Mouse (Mus musculus) adrenal gland, postnatal 10 days (tissue): Measurements from ENCODE around the gene Med28. TPM values are rescaled to one million over a fixed set of nuclear protein-coding genes. Genes with fewer than 3 reads are reported as not detected.

Experiments
- DNase-seq: peaks from one replicate; pipeline ENCODE4 v3.0.0; 2021; ENCODE audit warnings: mixed read lengths
- total RNA-seq, 2 experiments: library from RNA; stranded (reverse); gene quantifications; 2 replicates each; pipeline ENCODE4 v1.2.3; 2021

The Med28 gene
- total RNA-seq, 2 experiments from 2014 or later = 75.1 to 78.8 TPM

DNA sequence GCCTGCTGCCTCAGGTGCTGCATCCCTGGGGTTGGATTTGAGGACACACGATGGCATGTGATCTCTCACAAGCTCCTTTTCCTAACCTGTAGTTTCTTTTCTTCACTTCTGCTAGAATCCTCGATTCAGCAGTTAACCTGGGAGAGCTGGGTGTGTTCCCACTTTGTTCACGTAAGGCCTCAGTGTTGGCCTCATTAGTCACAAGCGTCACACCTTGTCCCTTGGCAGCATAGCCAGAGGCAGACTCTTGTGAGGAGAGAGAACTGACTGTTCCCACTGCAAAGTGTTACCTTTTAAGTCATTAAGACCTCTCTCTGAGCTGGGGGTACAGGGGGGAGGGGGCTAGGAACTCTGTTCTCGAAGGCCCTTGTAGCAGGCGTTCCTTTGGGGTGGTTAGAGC, 7.1 kb upstream of the Med28 start:
- DNase-seq = no peak

GRCm38 (mm10) chr5:45513511-45513910, 6.5 kb upstream of the Med28 start:
- no peak for DNase-seq

GRCm38 (mm10) chr5:45514599-45514998, 5.4 kb upstream of the Med28 start:
- no peak for DNase-seq

DNA sequence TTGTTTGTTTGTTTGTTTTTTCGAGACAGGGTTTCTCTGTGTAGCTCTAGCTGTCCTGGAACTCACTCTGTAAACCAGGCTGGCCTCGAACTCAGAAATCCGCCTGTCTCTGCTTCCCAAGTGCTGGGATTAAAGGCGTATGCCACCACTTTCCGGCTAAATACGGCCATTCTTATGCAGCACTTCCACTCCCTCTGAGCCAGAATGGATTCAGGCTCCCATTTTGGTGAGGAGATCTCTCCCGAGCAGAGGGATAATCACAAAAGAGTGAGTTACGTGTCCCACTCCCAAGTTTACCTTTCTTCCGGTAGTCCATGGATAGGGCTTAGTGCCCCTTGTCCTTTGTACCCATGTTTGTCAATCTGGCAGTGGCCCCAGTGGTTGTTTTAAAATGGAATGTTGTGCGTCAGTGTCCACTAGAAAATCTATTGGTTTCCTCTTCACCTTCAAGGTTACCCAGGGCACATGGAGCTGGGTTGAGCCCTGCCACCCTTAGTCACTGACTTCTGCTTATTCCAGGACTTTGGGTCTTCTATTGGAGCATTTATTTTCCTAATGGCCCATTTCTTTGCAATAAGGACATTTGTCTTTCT, 4.8 kb upstream of the Med28 start:
- DNase-seq = no peak

DNA sequence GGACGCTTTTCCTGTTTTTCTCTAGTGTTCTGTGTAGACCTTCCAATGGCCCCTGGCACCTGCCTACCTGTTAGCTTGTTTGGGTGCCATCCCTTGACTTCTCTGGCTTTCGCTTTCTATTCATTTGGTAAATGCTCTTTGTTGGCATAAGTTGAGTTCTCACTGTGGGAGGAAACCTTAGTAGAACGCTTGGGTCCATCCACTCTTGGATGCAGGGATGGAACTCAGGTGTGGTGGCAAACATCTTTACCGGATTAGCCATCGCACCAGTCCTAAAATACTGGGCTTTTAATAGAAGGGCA, 731 bp downstream of the Med28 start:
- no peak for DNase-seq

DNA sequence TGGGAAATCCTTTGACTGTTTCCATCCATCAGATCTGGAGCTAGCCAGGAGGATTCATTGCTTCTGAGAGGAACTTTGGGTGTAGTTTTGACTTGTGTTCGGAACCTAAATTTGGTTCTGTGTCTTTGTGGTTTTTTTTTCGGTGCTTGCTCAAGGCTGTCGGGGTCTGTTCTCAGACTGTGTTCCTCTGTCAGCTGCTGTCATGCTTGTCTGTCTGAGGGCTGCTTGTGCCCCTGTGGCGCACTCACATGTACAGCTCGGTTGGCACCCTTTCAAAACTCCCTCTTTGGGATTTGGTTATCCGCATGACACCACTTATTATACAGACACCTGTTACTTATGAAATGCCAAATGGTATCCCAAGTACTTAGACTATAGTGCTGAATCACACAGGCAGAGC, 1.6 kb downstream of the Med28 start:
- no peak for DNase-seq

DNA sequence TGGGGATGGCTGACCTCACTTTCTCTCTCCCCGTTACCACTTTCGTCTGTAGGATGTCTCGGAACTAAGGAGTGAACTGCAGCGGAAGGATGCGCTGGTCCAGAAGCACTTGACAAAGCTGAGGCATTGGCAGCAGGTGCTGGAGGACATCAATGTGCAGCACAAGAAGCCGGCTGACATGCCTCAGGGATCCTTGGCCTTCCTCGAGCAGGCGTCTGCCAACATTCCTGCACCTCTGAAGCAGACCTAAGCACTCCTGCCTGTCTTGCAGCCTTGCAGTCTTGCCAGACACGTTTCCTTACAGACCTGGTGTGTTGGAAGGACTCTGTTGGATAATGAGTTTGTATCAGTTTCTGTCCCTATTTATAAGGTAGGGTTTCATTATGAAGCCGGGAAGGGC, 5.1 kb downstream of the Med28 start:
- DNase-seq = no peak

- no peak for DNase-seq
These were observed 6.3 kb downstream of the Med28 start for GRCm38 (mm10) chr5:45526338-45526737.

- peak; percentile 69 for DNase-seq
These were observed 9.7 kb downstream of the Med28 start for GRCm38 (mm10) chr5:45529696-45530095.

DNA sequence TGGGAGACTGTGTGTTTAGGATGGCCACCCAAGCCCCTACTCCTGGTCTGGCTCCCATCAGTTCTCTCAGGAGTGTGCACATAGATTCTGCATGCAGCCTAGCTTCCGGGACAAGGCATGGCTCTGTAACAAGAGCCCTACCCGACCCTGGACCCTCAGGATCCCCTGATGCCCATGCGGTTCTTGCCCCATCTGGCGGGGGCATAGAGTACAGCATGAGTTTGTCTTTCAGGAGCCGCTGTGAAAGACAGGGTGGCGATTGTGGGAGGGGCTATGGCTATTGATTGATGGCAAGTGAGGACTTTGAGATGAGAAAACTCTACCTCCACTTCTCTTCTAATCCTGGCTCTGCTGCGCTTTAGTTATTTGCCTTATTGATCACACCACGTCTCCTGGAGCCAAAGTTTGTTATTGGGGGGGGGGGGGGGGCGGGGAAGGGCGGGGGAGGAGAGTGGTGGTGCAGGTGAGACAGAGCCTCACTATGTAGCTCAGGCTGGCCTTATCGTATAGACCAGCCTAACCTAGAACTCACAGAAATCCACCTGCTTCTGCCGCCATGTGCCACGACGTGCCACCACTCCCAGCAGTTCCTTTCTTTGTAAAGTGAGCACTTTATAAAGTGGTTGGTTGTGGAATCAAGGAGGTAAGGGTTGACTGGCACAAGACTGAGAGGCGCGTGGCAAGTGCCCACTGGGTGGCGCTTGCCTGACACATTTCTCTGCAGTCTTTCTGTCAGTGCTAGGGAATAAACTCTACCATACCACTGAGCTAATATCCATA, 14.5 kb downstream of the Med28 start:
- DNase-seq = peak; percentile 73

DNA sequence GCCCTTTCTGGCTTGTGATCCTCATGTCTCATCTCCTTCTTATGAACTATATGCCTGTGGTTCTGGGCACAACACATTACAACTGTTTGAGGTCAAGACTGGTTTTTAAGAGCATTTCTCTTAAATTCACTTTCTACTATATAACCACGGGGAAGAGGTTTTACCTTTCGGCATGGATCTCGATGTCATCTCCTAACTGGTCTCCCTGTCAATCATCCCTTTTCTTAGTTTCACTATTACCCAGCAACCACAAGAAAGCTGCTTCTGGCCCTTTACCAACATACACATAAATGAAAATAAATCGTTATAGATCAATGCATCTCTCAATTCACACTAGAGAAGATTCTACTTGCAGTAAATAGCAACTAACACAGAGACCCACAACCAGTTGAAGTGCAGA, 15.1 kb downstream of the Med28 start:
- no peak for DNase-seq

DNA sequence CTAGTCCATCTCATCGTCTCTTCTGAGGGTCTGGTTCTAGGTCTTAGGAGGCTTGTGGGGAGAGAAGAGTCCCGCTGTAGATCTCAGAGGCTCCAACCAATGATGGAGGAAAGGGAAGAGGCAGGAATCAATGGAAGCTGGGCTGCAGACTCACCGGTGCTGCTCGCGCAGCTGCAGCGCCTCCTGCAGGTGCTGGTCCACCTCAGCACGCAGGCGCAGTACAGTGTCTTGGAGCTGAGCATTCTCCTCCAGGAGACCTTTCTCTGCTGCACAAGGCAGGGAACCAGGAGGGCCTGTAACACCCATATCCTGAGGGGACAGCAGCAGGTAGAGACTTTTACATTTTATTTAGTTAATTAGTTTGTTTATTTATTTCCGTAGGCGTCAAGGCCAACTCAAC, 19.5 kb downstream of the Med28 start:
- DNase-seq = no peak

GRCm38 (mm10) chr5:45543374-45543773, 23.3 kb downstream of the Med28 start:
- peak; percentile 29 for DNase-seq

DNA sequence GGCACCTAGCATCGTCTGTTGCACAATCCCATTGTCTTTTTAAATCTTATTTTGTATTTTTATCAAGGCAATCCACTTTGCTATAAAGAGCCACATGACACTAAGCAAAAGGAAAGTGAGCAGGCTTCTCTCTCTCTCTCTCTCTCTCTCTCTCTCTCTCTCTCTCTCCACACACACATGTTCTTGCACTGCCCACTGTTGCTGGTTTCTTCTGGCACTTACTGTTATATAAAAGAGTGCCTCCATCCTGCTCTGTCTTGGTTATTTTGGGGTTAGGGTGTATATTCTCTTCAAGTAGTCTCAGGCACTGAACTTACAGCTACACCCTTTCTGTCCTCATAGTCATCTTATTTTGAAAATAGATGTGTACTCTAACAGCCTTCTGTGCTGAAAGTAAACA, 29.6 kb downstream of the Med28 start:
- DNase-seq = no peak

DNA sequence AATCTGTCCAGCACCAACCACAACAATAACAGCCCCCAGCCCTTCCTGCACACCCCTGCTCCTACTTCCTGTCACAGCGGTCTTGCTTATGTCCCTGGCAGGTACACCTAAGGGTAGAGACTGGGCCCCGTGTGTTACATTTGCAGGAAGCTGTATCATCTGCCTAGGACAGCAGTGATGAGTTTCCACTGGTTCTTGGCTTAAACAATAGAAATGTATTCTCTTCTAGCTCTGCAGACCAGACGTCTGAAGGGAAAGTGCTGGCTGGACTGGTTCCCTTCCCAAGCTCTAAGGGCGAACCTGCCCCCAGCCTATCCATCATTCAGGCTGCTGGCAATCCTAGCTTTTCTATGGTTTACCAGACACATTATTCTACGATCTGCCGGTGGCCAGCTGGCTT, 44.0 kb downstream of the Med28 start:
- DNase-seq = no peak

DNA sequence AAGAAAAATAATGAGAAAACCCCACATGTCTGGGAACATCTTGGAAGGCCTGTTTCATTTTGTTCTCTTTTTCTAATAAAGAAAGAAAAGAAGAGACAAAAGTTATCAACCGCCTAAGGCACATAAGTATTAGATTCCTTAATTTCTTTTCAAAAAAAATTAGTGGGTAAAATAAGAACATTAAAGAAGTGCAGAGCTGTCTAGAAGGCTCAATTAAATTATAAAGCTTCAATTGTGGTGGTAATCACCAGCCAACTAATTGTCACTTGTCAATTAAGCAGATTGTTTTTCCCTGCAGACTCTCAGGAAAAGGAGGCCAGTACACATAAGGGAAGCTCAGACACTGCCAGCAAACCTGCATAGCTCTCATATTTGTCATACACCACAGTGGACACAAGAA, 45.8 kb downstream of the Med28 start:
- no peak for DNase-seq

DNA sequence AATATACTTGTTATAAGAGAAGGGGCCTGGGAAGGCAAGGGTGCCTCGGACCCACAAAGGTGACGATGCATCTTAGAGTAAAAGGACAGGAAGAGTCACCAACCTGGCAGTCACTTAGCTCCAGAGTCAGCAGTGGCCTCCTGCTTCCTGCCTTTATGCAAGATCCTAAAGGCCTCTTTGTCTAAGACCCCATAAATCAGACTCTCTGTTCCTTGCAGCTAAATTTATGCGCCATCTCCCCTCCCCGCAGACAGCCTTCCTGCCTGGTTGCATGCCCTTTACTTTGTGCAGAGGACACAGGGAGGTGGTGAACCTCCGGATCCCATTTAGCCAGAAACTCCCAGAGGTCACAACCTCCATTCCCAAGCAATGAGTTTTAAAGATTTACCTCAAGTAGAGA, 52.8 kb downstream of the Med28 start:
- DNase-seq = peak; percentile 20

DNA sequence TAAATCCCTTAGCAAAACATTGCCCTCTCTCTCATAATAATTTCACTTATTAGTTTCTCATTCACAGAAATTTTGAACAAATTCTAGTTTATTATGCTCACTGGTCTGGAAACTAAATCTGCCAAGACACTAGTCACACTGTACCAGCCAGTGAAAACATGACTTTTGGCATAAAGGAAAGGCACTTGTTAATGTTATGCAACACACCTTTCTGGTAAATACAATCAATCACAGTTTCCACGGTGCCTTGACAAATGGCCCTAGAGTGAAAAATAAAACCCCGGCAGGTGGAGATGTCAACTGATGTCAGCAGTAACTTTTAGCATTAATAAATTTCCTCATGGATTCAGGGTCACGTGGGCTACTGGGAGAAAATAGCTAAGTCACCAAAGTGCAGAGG, 56.7 kb downstream of the Med28 start:
- no peak for DNase-seq

DNA sequence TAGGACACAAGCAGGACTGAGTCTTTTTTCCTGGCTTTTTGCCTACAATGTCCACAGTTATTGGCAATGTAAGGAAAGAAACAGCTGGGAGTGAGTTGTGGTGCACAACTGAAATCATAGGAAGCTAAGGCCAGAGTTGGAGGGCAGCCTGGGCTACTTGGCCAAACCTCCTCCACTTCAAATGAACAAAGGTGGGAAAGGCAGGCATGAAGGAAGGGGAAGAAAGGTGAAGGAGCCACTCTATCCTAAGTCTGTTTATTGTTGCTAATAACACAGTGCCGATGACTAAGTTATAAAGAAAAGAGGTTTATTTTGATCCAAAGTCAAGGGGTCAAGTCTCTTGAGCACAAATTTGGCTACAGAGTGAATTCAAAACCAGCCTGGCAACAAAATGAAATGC, 57.3 kb downstream of the Med28 start:
- peak; percentile 11 for DNase-seq

Other genes with a start within 250 kb of the Med28 start
- gene Qdpr, start 70.0 kb upstream of the Med28 start, total RNA-seq = 100 to 1,000 TPM; 156 to 161 TPM
- gene Clrn2, start 66.5 kb upstream of the Med28 start, total RNA-seq = not detected
- 100 to 1,000 TPM; 104 to 117 TPM for gene Lap3, start 26.9 kb upstream of the Med28 start, total RNA-seq
- gene Fam184b, start 119.4 kb downstream of the Med28 start, total RNA-seq = 1 to 10 TPM in 1 of 2 experiments, under 1 TPM in 1; 0.93 to 1.2 TPM
- 10 to 100 TPM in 1 of 2 experiments, 1 to 10 TPM in 1; 8.7 to 13.1 TPM for gene Ncapg, start 149.7 kb downstream of the Med28 start, total RNA-seq